Mouse (Mus musculus) hindbrain, embryonic 16.5 days (tissue): ENCODE measurements around the gene Cul5. TPM values are rescaled to one million over a fixed set of nuclear protein-coding genes. Genes with fewer than 3 reads are reported as not detected.

ENCODE experiments used
- ATAC-seq: fragments of 200-750 bp; cut with Nextera tagmentation; 2 replicates; pipeline ENCODE4 v1.8.0; 2017; ENCODE audit warnings: moderate TSS enrichment, moderate library complexity
- H3K27ac ChIP-seq: fragments of 300-500 bp; sonication (generic); 2 replicates; pipeline ENCODE4 v1.5.1; 2014; ENCODE audit warnings: low read depth, mild to moderate bottlenecking, control low read depth, low read length, moderate library complexity
- H3K27me3 ChIP-seq: fragments of 300-500 bp; sonication (generic); replicated peaks from 2 replicates; pipeline ENCODE4 v1.6.1; 2014; ENCODE audit warnings: low read length; ENCODE audit not compliant: control insufficient read depth, insufficient read depth
- H3K36me3 ChIP-seq: fragments of 300-500 bp; sonication (generic); 2 replicates; pipeline ENCODE4 v1.6.1; 2014; ENCODE audit warnings: mild to moderate bottlenecking, low read length, moderate library complexity, mixed read lengths; ENCODE audit not compliant: control insufficient read depth, insufficient read depth
- H3K4me1 ChIP-seq: fragments of 300-500 bp; sonication (generic); 2 replicates; pipeline ENCODE4 v1.6.1; 2014; ENCODE audit warnings: low read depth, low read length; ENCODE audit not compliant: control insufficient read depth, insufficient read depth
- H3K4me2 ChIP-seq: fragments of 300-500 bp; sonication (generic); 2 replicates; pipeline ENCODE4 v1.6.1; 2014; ENCODE audit warnings: mild to moderate bottlenecking, low read length, control low read depth, moderate library complexity
- H3K4me3 ChIP-seq: fragments of 300-500 bp; sonication (generic); 2 replicates; pipeline ENCODE4 v1.5.1; 2014; ENCODE audit warnings: mild to moderate bottlenecking, low read length, control low read depth, moderate library complexity
- H3K9ac ChIP-seq: fragments of 300-500 bp; sonication (generic); 2 replicates; pipeline ENCODE4 v1.6.1; 2014; ENCODE audit warnings: low read depth, mild to moderate bottlenecking, control low read depth, low read length, moderate library complexity
- H3K9me3 ChIP-seq: fragments of 300-500 bp; sonication (generic); 2 replicates; pipeline ENCODE4 v1.6.1; 2014; ENCODE audit warnings: mild to moderate bottlenecking, low read length, moderate library complexity; ENCODE audit not compliant: control insufficient read depth
- WGBS: fragments of 180-500 bp; shearing (Covaris S2); extraction: QIAGEN DNeasy Blood & Tissue Kit; methylation state at CpG from one replicate; pipeline ENCODE4 v1.1.7; 2014; 5-methylcytosine and 5-hydroxymethylcytosine counted together
- polyA plus RNA-seq: library from polyadenylated mRNA; unstranded; fragments of >200 nt; fragmentation: Nextera tagmentation; extraction: Ambion mirVana; gene quantifications from 2 replicates; pipeline ENCODE4 v1.2.1, GENCODE M21; 2015

Cul5 gene
- polyA plus RNA-seq, 1 experiment from 2014 or later, result 35.9 TPM

GRCm38 (mm10) chr9:53609968-53610781 is 59.6 kb downstream of the Cul5 start, which contains the start of gene Acat1:
Acat1 (minus strand) TSS chr9:53610382.
- WGBS, result 4% methylated on average over 48 of the region's 52 CpGs
- no peaks in the 10 kb centered on the region for H3K9me3 ChIP-seq
- H3K4me1 ChIP-seq, result peaks cover 10% of the 10 kb centered on the region
- peak within 1 kb of the TSS; percentile 84 for H3K27ac ChIP-seq
- no peaks in the 10 kb centered on the region for H3K27me3 ChIP-seq
- H3K9ac ChIP-seq, result peak within 1 kb of the TSS; percentile 98
- H3K36me3 ChIP-seq, result no peaks in the 10 kb centered on the region
- H3K4me3 ChIP-seq, result peak within 1 kb of the TSS; percentile 90
- peak; percentile 99 for ATAC-seq
- peak within 1 kb of the TSS; percentile 73 for H3K4me2 ChIP-seq

DNA sequence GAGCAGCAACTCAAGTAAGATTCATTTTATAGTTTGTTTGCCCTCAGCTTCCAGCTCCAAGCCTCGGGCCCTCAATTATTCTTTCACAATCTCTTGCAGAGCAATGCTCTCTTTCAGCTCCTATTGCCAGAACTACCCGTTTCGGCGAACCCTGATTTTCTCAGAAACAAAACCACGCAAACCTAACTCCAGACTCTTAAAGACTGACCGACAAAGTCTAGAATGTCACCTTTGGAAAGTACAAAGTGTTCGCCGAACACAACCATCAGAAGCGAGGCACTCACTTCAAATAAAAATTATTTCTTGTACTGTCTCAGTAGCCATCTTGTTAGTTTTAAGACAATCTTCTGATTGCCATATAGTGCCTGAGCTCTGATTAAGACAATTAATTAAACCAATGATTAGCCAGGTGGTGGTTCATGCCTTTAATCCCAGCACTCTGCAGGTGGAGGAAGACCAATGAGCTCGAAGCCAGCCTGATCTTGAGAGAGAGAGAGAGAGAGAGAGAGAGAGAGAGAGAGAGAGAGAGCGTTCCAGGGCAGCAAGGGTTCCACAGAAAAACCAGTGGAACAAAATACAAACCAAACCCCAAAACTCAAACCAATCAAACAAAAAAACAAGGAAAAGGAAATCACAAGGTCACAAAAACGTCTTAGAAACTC is 60.4 kb downstream of the Cul5 start:
- WGBS, result 67% methylated on average over 12 of the region's 12 CpGs
- H3K9me3 ChIP-seq, result no peaks in the 10 kb centered on the region
- H3K27ac ChIP-seq, result peak overlapping the region; percentile 84
- ATAC-seq, result no peak
- H3K4me3 ChIP-seq, result peak overlapping the region; percentile 90
- H3K36me3 ChIP-seq, result no peaks in the 10 kb centered on the region
- no peaks in the 10 kb centered on the region for H3K27me3 ChIP-seq
- H3K4me2 ChIP-seq, result peak overlapping the region; percentile 73
- H3K4me1 ChIP-seq, result peaks cover 10% of the 10 kb centered on the region
- peak overlapping the region; percentile 98 for H3K9ac ChIP-seq

- Histone ChIP-seq H3K9ac (no peak overlapping the region), H3K4me2 (no peak overlapping the region), H3K27ac (no peak overlapping the region), H3K27me3 (no peaks in the 10 kb centered on the region), H3K4me3 (no peak overlapping the region), H3K4me1 (peaks cover 10% of the 10 kb centered on the region), H3K36me3 (no peaks in the 10 kb centered on the region), H3K9me3 (no peaks in the 10 kb centered on the region)
- 92% methylated on average over 4 of the region's 4 CpGs for WGBS
- ATAC-seq, result no peak
Observed at GRCm38 (mm10) chr9:53607816-53608215, 62.0 kb downstream of the Cul5 start.

DNA sequence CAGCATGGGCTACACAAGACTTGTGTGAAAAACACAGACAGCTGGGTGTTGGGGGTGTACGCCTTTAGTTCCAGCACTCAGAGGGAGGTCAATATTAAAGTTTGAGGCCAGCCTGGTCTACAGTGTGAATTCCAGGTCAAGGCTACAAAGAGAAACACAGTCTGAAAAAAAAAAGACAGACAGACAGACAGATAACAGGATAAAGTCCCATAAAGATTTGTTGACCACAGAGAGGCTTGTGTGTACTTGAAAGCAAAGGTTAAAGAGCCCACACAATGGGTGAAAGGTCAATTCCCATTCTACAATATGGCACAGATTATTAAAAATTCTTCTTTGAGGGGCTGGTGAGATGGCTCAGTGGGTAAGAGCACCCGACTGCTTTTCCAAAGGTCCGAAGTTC is 62.6 kb downstream of the Cul5 start:
- no peaks in the 10 kb centered on the region for H3K9me3 ChIP-seq
- H3K27ac ChIP-seq, result no peak overlapping the region
- H3K4me3 ChIP-seq, result no peak overlapping the region
- no peak overlapping the region for H3K9ac ChIP-seq
- no peak overlapping the region for H3K4me2 ChIP-seq
- ATAC-seq, result no peak
- H3K27me3 ChIP-seq, result no peaks in the 10 kb centered on the region
- WGBS, result 98% methylated on average over 3 of the region's 3 CpGs
- H3K4me1 ChIP-seq, result peaks cover 10% of the 10 kb centered on the region
- H3K36me3 ChIP-seq, result peaks cover 2% of the 10 kb centered on the region

GRCm38 (mm10) chr9:53604954-53605353 is 64.9 kb downstream of the Cul5 start:
- Histone ChIP-seq H3K4me1 (peaks cover 10% of the 10 kb centered on the region), H3K27me3 (no peaks in the 10 kb centered on the region), H3K9ac (no peak overlapping the region), H3K4me3 (no peak overlapping the region), H3K4me2 (no peak overlapping the region), H3K9me3 (no peaks in the 10 kb centered on the region), H3K36me3 (peaks cover 6% of the 10 kb centered on the region), H3K27ac (no peak overlapping the region)
- ATAC-seq, result no peak
- WGBS, result 87% methylated on average over 5 of the region's 5 CpGs

DNA sequence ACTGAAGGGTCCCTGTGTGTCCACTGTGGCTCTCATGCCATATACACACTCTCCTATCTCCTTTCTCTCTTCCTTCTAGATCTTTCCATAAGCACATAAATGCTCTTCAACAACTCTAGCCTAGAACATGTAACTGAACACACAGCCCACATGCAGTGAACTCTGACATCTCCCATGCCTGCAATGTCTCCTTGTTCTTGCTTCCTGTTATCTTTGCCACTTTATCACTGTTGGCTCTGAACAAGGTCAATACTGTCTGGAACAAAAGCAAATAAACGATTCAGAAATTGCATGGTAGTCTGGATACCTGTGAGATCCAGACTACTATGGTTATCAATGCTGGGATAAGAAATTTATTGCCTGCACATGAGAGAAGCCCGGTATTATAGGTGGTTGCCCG is 66.0 kb downstream of the Cul5 start:
- Histone ChIP-seq H3K27me3 (no peaks in the 10 kb centered on the region), H3K4me2 (no peak overlapping the region), H3K27ac (no peak overlapping the region), H3K4me1 (peaks cover 5% of the 10 kb centered on the region), H3K36me3 (peaks cover 6% of the 10 kb centered on the region), H3K9ac (no peak overlapping the region), H3K4me3 (no peak overlapping the region), H3K9me3 (no peaks in the 10 kb centered on the region)
- 86% methylated on average over 3 of the region's 3 CpGs for WGBS
- ATAC-seq, result no peak

- no peak overlapping the region for H3K9ac ChIP-seq
- peaks cover under 1% of the 10 kb centered on the region; the same call in 1 of the 2 replicates for H3K4me1 ChIP-seq
- peaks cover 6% of the 10 kb centered on the region for H3K36me3 ChIP-seq
- 88% methylated on average over 1 of the region's 1 CpGs for WGBS
- no peaks in the 10 kb centered on the region for H3K27me3 ChIP-seq
- H3K4me2 ChIP-seq, result no peak overlapping the region
- no peaks in the 10 kb centered on the region for H3K9me3 ChIP-seq
- no peak for ATAC-seq
- H3K4me3 ChIP-seq, result no peak overlapping the region
- H3K27ac ChIP-seq, result no peak overlapping the region
Observed at GRCm38 (mm10) chr9:53603384-53603783, 66.4 kb downstream of the Cul5 start.

GRCm38 (mm10) chr9:53601541-53601940 is 68.3 kb downstream of the Cul5 start:
- Histone ChIP-seq H3K27me3 (no peaks in the 10 kb centered on the region), H3K4me1 (no peaks in the 10 kb centered on the region), H3K9me3 (no peaks in the 10 kb centered on the region), H3K36me3 (peaks cover 9% of the 10 kb centered on the region), H3K9ac (no peak overlapping the region), H3K4me2 (no peak overlapping the region), H3K4me3 (no peak overlapping the region), H3K27ac (no peak overlapping the region)
- 93% methylated on average over 2 of the region's 2 CpGs for WGBS
- no peak for ATAC-seq

DNA sequence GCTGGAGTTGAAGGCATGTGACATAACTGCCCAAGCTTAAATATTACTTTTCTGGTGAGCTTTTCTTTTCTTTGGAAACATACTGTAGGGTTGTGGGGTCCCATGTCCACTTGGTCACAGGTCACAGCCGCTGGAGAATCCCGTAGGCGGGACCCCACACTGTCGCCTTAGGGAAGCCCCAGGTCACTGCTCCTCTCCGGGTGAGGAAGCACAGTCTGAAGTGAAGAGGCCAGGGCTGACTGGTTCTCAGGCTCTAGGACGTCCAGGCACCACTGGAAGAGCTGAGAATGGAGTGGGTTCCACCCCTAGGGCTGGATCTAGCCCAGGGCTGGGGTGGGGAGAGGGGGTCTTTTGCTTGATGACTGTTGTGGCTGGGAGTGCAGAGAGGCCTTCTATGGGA is 71.2 kb downstream of the Cul5 start:
- H3K4me1 ChIP-seq, result no peaks in the 10 kb centered on the region
- H3K27ac ChIP-seq, result no peak overlapping the region
- peaks cover 13% of the 10 kb centered on the region for H3K36me3 ChIP-seq
- no peak overlapping the region for H3K4me3 ChIP-seq
- no peaks in the 10 kb centered on the region for H3K27me3 ChIP-seq
- H3K9ac ChIP-seq, result no peak overlapping the region
- H3K9me3 ChIP-seq, result no peaks in the 10 kb centered on the region
- no peak overlapping the region for H3K4me2 ChIP-seq
- no peak for ATAC-seq
- WGBS, result 74% methylated on average over 6 of the region's 6 CpGs
